Mouse (Mus musculus) MEL (cell line): ENCODE data around the gene Tmem102. TPM values are rescaled to one million over a fixed set of nuclear protein-coding genes. Genes with fewer than 3 reads are reported as not detected.

Source experiments
- DNase-seq: peaks from one replicate; pipeline ENCODE4 v3.0.0; 2011; ENCODE audit warnings: low read depth, low spot score
- H3K27ac ChIP-seq: 2 replicates; pipeline ENCODE4 v1.5.1; 2012; ENCODE audit warnings: low read depth, mild to moderate bottlenecking, control low read depth, low read length, moderate library complexity; ENCODE audit not compliant: control insufficient read depth
- H3K27me3 ChIP-seq, 2 experiments: fragments of 150-350 bp in 1 of 2; sonication (generic) in 1 of 2; 2 replicates each; pipeline ENCODE4 v1.6.1; 2012; ENCODE audit warnings: low read length in 2 of 2, mild to moderate bottlenecking in 2 of 2, improper control_type of control experiment in 1 of 2, moderate library complexity in 1 of 2; ENCODE audit not compliant: insufficient read depth in 2 of 2, control insufficient read depth in 1 of 2
- H3K36me3 ChIP-seq, 2 experiments: 2 replicates each; pipeline ENCODE4 v1.6.1; 2012 to 2014; ENCODE audit warnings: low read length in 2 of 2, improper control_type of control experiment in 1 of 2, inconsistent platforms in 1 of 2, mild to moderate bottlenecking in 1 of 2; ENCODE audit not compliant: insufficient read depth in 2 of 2, control insufficient read depth in 1 of 2
- H3K4me1 ChIP-seq, 2 experiments: fragments of 150-350 bp in 1 of 2; sonication (generic) in 1 of 2; 2 replicates each; pipeline ENCODE4 v1.6.1; 2012; ENCODE audit warnings: low read length in 2 of 2, improper control_type of control experiment in 1 of 2, mild to moderate bottlenecking in 1 of 2; ENCODE audit not compliant: insufficient read depth in 2 of 2, control insufficient read depth in 1 of 2
- H3K4me3 ChIP-seq, 2 experiments: fragments of 150-350 bp in 1 of 2; sonication (generic) in 1 of 2; 2 replicates each; pipeline ENCODE4 v1.5.1; 2012; ENCODE audit warnings: low read depth in 2 of 2, low read length in 2 of 2, mild to moderate bottlenecking in 2 of 2, moderate library complexity in 2 of 2, control low read depth in 1 of 2, improper control_type of control experiment in 1 of 2; ENCODE audit not compliant: control insufficient read depth in 1 of 2, insufficient read depth in 1 of 2
- H3K79me2 ChIP-seq: 2 replicates; pipeline ENCODE4 v1.6.1; 2012; ENCODE audit warnings: mild to moderate bottlenecking, low read length, moderate library complexity; ENCODE audit not compliant: control insufficient read depth, poor library complexity, insufficient read depth
- H3K9ac ChIP-seq: 2 replicates; pipeline ENCODE4 v1.6.1; 2012; ENCODE audit warnings: low read depth, mild to moderate bottlenecking, control low read depth, low read length, moderate library complexity; ENCODE audit not compliant: control insufficient read depth, poor library complexity, severe bottlenecking
- H3K9me3 ChIP-seq: fragments of 150-350 bp; sonication (generic); replicated peaks from 2 replicates; pipeline ENCODE4 v1.6.1; 2012; ENCODE audit warnings: mild to moderate bottlenecking, low read length, improper control_type of control experiment, moderate library complexity; ENCODE audit not compliant: insufficient read depth
- BHLHE40 ChIP-seq: IDR thresholded peaks from 2 replicates; pipeline ENCODE4 v1.6.1; 2012; ENCODE audit warnings: low read depth, mild to moderate bottlenecking, inconsistent platforms, low read length, improper control_type of control experiment, borderline replicate concordance
- CTCF ChIP-seq, 3 experiments: IDR thresholded peaks in 2 of 3; conservative IDR thresholded peaks in 1 of 3; 2 replicates each; pipeline ENCODE4 v1.5.1; 2011 to 2012; ENCODE audit warnings: low read length in 3 of 3, low read depth in 2 of 3, mild to moderate bottlenecking in 2 of 3, improper control_type of control experiment in 1 of 3, inconsistent platforms in 1 of 3, mixed read lengths in 1 of 3, moderate library complexity in 1 of 3; ENCODE audit not compliant: control insufficient read depth in 1 of 3, insufficient read depth in 1 of 3, poor library complexity in 1 of 3, severe bottlenecking in 1 of 3
- E2F4 ChIP-seq: IDR thresholded peaks from 2 replicates; pipeline ENCODE4 v1.6.1; 2011; ENCODE audit warnings: low read depth, low read length, improper control_type of control experiment, borderline replicate concordance
- ELF1 ChIP-seq: IDR thresholded peaks from 2 replicates; pipeline ENCODE4 v1.6.1; 2014; ENCODE audit warnings: low read depth, mild to moderate bottlenecking, inconsistent platforms, low read length, improper control_type of control experiment, moderate library complexity
- EP300 ChIP-seq, 2 experiments: IDR thresholded peaks; 2 replicates each; pipeline ENCODE4 v1.6.1; 2011; ENCODE audit warnings: improper control_type of control experiment in 2 of 2, low read length in 2 of 2, low read depth in 1 of 2, mild to moderate bottlenecking in 1 of 2
- GABPA ChIP-seq: IDR thresholded peaks from 2 replicates; pipeline ENCODE4 v1.6.1; 2012; ENCODE audit warnings: low read depth, mild to moderate bottlenecking, inconsistent platforms, low read length, improper control_type of control experiment, moderate library complexity
- MAFK ChIP-seq: IDR thresholded peaks from 2 replicates; pipeline ENCODE4 v1.6.1; 2011; ENCODE audit warnings: low read depth, mild to moderate bottlenecking, low read length, improper control_type of control experiment, borderline replicate concordance
- MAX ChIP-seq: IDR thresholded peaks from 2 replicates; pipeline ENCODE4 v1.6.1; 2011; ENCODE audit warnings: low read length, improper control_type of control experiment
- MAZ ChIP-seq: IDR thresholded peaks from 2 replicates; pipeline ENCODE4 v1.6.1; 2012; ENCODE audit warnings: low read depth, mild to moderate bottlenecking, inconsistent platforms, low read length, improper control_type of control experiment
- MEF2A ChIP-seq: IDR thresholded peaks from 2 replicates; pipeline ENCODE4 v1.6.1; 2014; ENCODE audit warnings: low read depth, mild to moderate bottlenecking, inconsistent platforms, low read length, improper control_type of control experiment; ENCODE audit not compliant: poor library complexity, insufficient replicate concordance, severe bottlenecking; ENCODE audit errors: extremely low read depth
- MXI1 ChIP-seq: IDR thresholded peaks from 2 replicates; pipeline ENCODE4 v1.6.1; 2011; ENCODE audit warnings: mild to moderate bottlenecking, low read depth, low read length, improper control_type of control experiment
- MYB ChIP-seq: IDR thresholded peaks from 2 replicates; pipeline ENCODE4 v1.6.1; 2011; ENCODE audit warnings: mild to moderate bottlenecking, low read depth, low read length, improper control_type of control experiment
- MYC ChIP-seq: IDR thresholded peaks from 2 replicates; pipeline ENCODE4 v1.6.1; 2011; ENCODE audit warnings: low read depth, mild to moderate bottlenecking, low read length, improper control_type of control experiment, moderate library complexity
- POLR2A ChIP-seq, 2 experiments: IDR thresholded peaks; 2 replicates each; pipeline ENCODE4 v1.6.1; 2011 to 2012; ENCODE audit warnings: low read length in 2 of 2, mild to moderate bottlenecking in 2 of 2, control low read depth in 1 of 2, improper control_type of control experiment in 1 of 2, low read depth in 1 of 2, moderate library complexity in 1 of 2; ENCODE audit not compliant: control insufficient read depth in 1 of 2, insufficient read depth in 1 of 2, poor library complexity in 1 of 2
- RAD21 ChIP-seq: IDR thresholded peaks from 2 replicates; pipeline ENCODE4 v1.6.1; 2011; ENCODE audit warnings: mild to moderate bottlenecking, low read depth, low read length, improper control_type of control experiment
- SMC3 ChIP-seq: IDR thresholded peaks from 2 replicates; pipeline ENCODE4 v1.6.1; 2011; ENCODE audit warnings: low read depth, low read length, improper control_type of control experiment
- TAL1 ChIP-seq: IDR thresholded peaks from 2 replicates; pipeline ENCODE4 v1.6.1; 2012; ENCODE audit warnings: mild to moderate bottlenecking, inconsistent platforms, low read length, moderate library complexity, mixed read lengths
- TCF12 ChIP-seq: IDR thresholded peaks from 2 replicates; pipeline ENCODE4 v1.6.1; 2014; ENCODE audit warnings: low read depth, mild to moderate bottlenecking, inconsistent platforms, low read length, improper control_type of control experiment, moderate library complexity
- USF2 ChIP-seq, 2 experiments: IDR thresholded peaks; 2 replicates each; pipeline ENCODE4 v1.6.1; 2011 to 2012; ENCODE audit warnings: improper control_type of control experiment in 2 of 2, low read length in 2 of 2, borderline replicate concordance in 1 of 2, inconsistent platforms in 1 of 2, low read depth in 1 of 2, mild to moderate bottlenecking in 1 of 2; ENCODE audit not compliant: insufficient read depth in 1 of 2
- ZMIZ1 ChIP-seq: IDR thresholded peaks from 2 replicates; pipeline ENCODE4 v1.6.1; 2012; ENCODE audit warnings: low read depth, mild to moderate bottlenecking, inconsistent platforms, low read length, improper control_type of control experiment, moderate library complexity
- ZNF384 ChIP-seq: IDR thresholded peaks from 2 replicates; pipeline ENCODE4 v1.6.1; 2012; ENCODE audit warnings: low read depth, mild to moderate bottlenecking, inconsistent platforms, low read length, improper control_type of control experiment
- polyA plus RNA-seq, 2 experiments: library from polyadenylated mRNA; stranded (reverse) in 1 of 2; unstranded in 1 of 2; fragments of >175 nt in 1 of 2; fragments of >200 nt in 1 of 2; gene quantifications; 2 replicates each; pipeline versions ENCODE4 v1.2.1 to v1.2.4; 2012; ENCODE audit warnings: low replicate concordance in 2 of 2, low read depth in 1 of 2; ENCODE audit not compliant: insufficient read length in 2 of 2, insufficient read depth in 1 of 2, missing spikeins in 1 of 2
- total RNA-seq: library from RNA; depleted of rRNA; stranded (reverse); fragments of 300-350 nt; gene quantifications from 2 replicates; pipeline ENCODE4 v1.2.3, GENCODE M21; 2012

The Tmem102 gene
- total and polyA plus RNA-seq, 3 experiments, result 0.31 to 2.4 TPM; not detected in 1

DNA sequence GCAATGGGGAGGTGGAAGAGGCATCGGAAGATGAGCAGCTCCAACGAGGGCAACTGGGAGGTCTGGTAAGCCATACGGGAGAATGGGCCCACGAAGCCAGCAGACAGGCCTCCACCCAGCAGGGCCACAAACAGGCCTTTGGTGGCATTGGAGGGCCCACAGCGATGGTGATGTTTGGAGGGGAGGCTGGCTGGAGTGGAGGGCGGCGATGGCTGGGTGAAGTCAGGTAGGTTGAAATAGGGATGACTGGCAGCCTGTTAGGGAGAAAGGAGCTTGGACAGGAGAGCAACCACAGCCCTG is 44.6 kb downstream of the Tmem102 start:
- Histone ChIP-seq H3K9me3 (no peaks in the 10 kb centered on the region), H3K4me3 (no peak overlapping the region), H3K79me2 (peaks cover 20% of the 10 kb centered on the region), H3K27ac (no peak overlapping the region), H3K27me3 (no peaks in the 10 kb centered on the region), H3K4me1 (peaks cover 6 to 26% of the 10 kb centered on the region in 2 experiments), H3K36me3 (peaks cover 0 to 12% of the 10 kb centered on the region in 2 experiments; a peak in 2 of 4 replicates), H3K9ac (no peak overlapping the region)
- no peak for TF ChIP-seq USF2 (IDR thresholded peaks at IDR 0.05; ENCODE audit: borderline replicate concordance in 1 of 2, insufficient read depth in 1 of 2, low read depth in 1 of 2, low read length in 2 of 2)
- no peak for DNase-seq

GRCm38 (mm10) chr11:69760160-69760900 is 45.1 kb downstream of the Tmem102 start:
- Histone ChIP-seq H3K36me3 (peaks cover 0 to 16% of the 10 kb centered on the region in 2 experiments; a peak in 2 of 4 replicates), H3K27ac (peak overlapping the region; percentile 96), H3K9ac (peak overlapping the region; percentile 84), H3K27me3 (no peaks in the 10 kb centered on the region), H3K9me3 (no peaks in the 10 kb centered on the region), H3K79me2 (peaks cover 24% of the 10 kb centered on the region), H3K4me3 (peak overlapping the region; percentile 70 to 85), H3K4me1 (peaks cover 5 to 24% of the 10 kb centered on the region in 2 experiments)
- TF ChIP-seq MYC (no peak), CTCF (IDR thresholded peaks at IDR 0.05 in 2 of 3, conservative IDR thresholded peaks at IDR 0.05 in 1 of 3; ENCODE audit: control insufficient read depth in 1 of 3, insufficient read depth in 1 of 3, low read depth in 2 of 3, low read length in 3 of 3, poor library complexity in 1 of 3, severe bottlenecking in 1 of 3) (no peak), MAZ (no peak), GABPA (no peak), SMC3 (no peak), ZNF384 (no peak), USF2 (IDR thresholded peaks at IDR 0.05; ENCODE audit: borderline replicate concordance in 1 of 2, insufficient read depth in 1 of 2, low read depth in 1 of 2, low read length in 2 of 2) (no peak)
- DNase-seq, result peak; percentile 45

GRCm38 (mm10) chr11:69758971-69759721 is 46.3 kb downstream of the Tmem102 start:
- peaks cover 8 to 21% of the 10 kb centered on the region in 2 experiments for H3K4me1 ChIP-seq
- peaks cover 0 to 24% of the 10 kb centered on the region in 2 experiments; a peak in 2 of 4 replicates for H3K36me3 ChIP-seq
- no peaks in the 10 kb centered on the region for H3K9me3 ChIP-seq
- H3K4me3 ChIP-seq, result peak overlapping the region; percentile 70 to 85
- H3K79me2 ChIP-seq, result peaks cover 34% of the 10 kb centered on the region
- peak overlapping the region; percentile 98 for H3K27ac ChIP-seq
- H3K27me3 ChIP-seq, result no peaks in the 10 kb centered on the region
- peak overlapping the region; percentile 89 for H3K9ac ChIP-seq
- peak; percentile 98 for DNase-seq
- TF ChIP-seq TAL1, result 0 out of 2 replicates have a peak, but pooled peaks have one; percentile 7
- TF ChIP-seq ELF1, result peak; percentile 23; the same call in 1 of the 2 replicates
- TF ChIP-seq MXI1, result peak; percentile 79
- TF ChIP-seq RAD21, result no peak
- TF ChIP-seq ZMIZ1, result peak; percentile 95
- no peak for TF ChIP-seq MEF2A
- TF ChIP-seq MYB, result peak; percentile 88
- peak; percentile 53 to 81; a peak in 3 of 4 replicates for TF ChIP-seq POLR2A (IDR thresholded peaks at IDR 0.05; ENCODE audit: control insufficient read depth in 1 of 2, insufficient read depth in 1 of 2, low read depth in 1 of 2, low read length in 2 of 2, poor library complexity in 1 of 2)
- TF ChIP-seq BHLHE40, result peak; percentile 89
- peak in 1 of 2 experiments; percentile 61; a peak in 3 of 4 replicates for TF ChIP-seq EP300 (IDR thresholded peaks at IDR 0.05; ENCODE audit: low read depth in 1 of 2, low read length in 2 of 2)
- TF ChIP-seq TCF12, result peak; percentile 57
- TF ChIP-seq MAX, result peak; percentile 67; the same call in 1 of the 2 replicates
- no peak for TF ChIP-seq MAFK
- TF ChIP-seq MYC, result peak; percentile 65; the same call in 1 of the 2 replicates
- no peak for TF ChIP-seq E2F4
- no peak for TF ChIP-seq USF2 (IDR thresholded peaks at IDR 0.05; ENCODE audit: borderline replicate concordance in 1 of 2, insufficient read depth in 1 of 2, low read depth in 1 of 2, low read length in 2 of 2)
- no peak; the same call in 1 of the 2 replicates for TF ChIP-seq MAZ
